Mouse (Mus musculus) ES-Bruce4 (cell line): Measurements from ENCODE around the gene Noc3l. TPM values are rescaled to one million over a fixed set of nuclear protein-coding genes. Genes with fewer than 3 reads are reported as not detected.

Source experiments
- H3K27ac ChIP-seq: 2 replicates; pipeline ENCODE4 v1.5.1; 2012; ENCODE audit warnings: low read length, inconsistent platforms; ENCODE audit not compliant: insufficient read depth
- H3K27me3 ChIP-seq: 2 replicates; pipeline ENCODE4 v1.6.1; 2012; ENCODE audit warnings: mild to moderate bottlenecking, low read length, inconsistent platforms; ENCODE audit not compliant: control insufficient read depth, poor library complexity, insufficient read depth, severe bottlenecking
- H3K36me3 ChIP-seq: 2 replicates; pipeline ENCODE4 v1.6.1; 2012; ENCODE audit warnings: inconsistent platforms, mild to moderate bottlenecking, low read length, moderate library complexity; ENCODE audit not compliant: control insufficient read depth, poor library complexity, insufficient read depth, severe bottlenecking
- H3K4me1 ChIP-seq: one replicate; pipeline ENCODE4 v1.8.1; 2011; ENCODE audit warnings: low read length; ENCODE audit not compliant: control insufficient read depth, insufficient read depth
- H3K4me3 ChIP-seq: 2 replicates; pipeline ENCODE4 v1.5.1; 2011; ENCODE audit warnings: low read depth, mild to moderate bottlenecking, low read length
- H3K9ac ChIP-seq: 2 replicates; pipeline ENCODE4 v1.6.1; 2012; ENCODE audit warnings: low read depth, mild to moderate bottlenecking, inconsistent platforms; ENCODE audit not compliant: poor library complexity, severe bottlenecking
- H3K9me3 ChIP-seq: replicated peaks from 2 replicates; pipeline ENCODE4 v1.6.1; 2012; ENCODE audit warnings: mild to moderate bottlenecking, low read length, inconsistent platforms; ENCODE audit not compliant: control insufficient read depth, poor library complexity, insufficient read depth, severe bottlenecking
- CTCF ChIP-seq: IDR thresholded peaks from one replicate; pipeline ENCODE4 v1.8.1; 2011; ENCODE audit warnings: low read depth, low read length
- EP300 ChIP-seq: IDR thresholded peaks from 2 replicates; pipeline ENCODE4 v1.6.1; 2011; ENCODE audit warnings: low read depth, low read length; ENCODE audit not compliant: insufficient read depth
- POLR2A ChIP-seq: IDR thresholded peaks from one replicate; pipeline ENCODE4 v1.8.1; 2011; ENCODE audit warnings: low read length; ENCODE audit not compliant: insufficient read depth
- polyA plus RNA-seq: library from polyadenylated mRNA; stranded (reverse); fragments of >200 nt; gene quantifications from 2 replicates; pipeline ENCODE4 v1.2.4, GENCODE M21; 2011; ENCODE audit warnings: low read depth; ENCODE audit not compliant: missing spikeins, insufficient read depth, insufficient read length

The Noc3l gene
- polyA plus RNA-seq, 1 experiment = 34.7 TPM

DNA sequence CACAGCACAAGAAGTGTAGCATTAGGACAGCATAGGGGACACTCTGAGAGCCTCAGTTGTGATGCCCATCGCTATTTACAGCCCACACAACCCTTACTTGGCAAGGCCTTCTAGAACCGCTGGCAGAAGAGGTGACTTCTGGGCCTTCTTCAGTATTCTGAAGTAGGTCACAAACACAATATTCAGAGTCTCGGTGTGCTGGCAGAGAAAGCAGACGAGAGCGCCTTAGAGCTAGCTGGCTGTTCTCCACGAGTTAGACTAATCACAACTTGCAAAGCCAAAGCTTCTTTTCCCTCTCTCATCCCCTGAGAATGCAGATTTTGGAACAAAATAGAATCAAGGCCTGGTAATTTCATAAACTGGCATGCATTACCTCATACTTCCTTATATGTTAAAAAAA lies 20.2 kb downstream of the Noc3l start:
- Histone ChIP-seq H3K4me3 (no peak overlapping the region), H3K27ac (no peak overlapping the region), H3K9ac (no peak overlapping the region), H3K4me1 (peaks cover 2% of the 10 kb centered on the region), H3K27me3 (no peaks in the 10 kb centered on the region), H3K9me3 (no peaks in the 10 kb centered on the region), H3K36me3 (peaks cover 64% of the 10 kb centered on the region)
- no peak for TF ChIP-seq EP300
- TF ChIP-seq POLR2A = no peak
- TF ChIP-seq CTCF = no peak

DNA sequence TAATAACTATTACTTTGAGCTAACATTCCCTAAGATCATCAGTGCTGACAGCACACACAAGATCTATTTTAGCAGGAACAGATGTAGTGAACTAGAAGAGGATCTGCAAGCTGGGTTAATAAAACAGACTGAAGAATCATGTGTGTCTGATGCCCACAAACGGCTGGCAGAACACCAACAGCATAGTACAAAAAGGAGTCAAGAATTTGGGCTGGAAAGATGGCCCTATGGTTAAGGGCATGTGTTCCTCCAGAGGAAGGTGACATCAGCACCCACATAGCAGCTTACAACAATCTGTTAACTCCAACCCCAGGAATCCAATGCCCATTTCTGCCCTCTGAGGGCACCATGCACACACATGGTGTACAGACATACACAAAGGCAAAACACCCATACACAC lies 20.7 kb downstream of the Noc3l start:
- Histone ChIP-seq H3K27me3 (no peaks in the 10 kb centered on the region), H3K27ac (no peak overlapping the region), H3K9ac (no peak overlapping the region), H3K4me1 (peaks cover 2% of the 10 kb centered on the region), H3K36me3 (peaks cover 64% of the 10 kb centered on the region), H3K9me3 (no peaks in the 10 kb centered on the region), H3K4me3 (no peak overlapping the region)
- no peak for TF ChIP-seq EP300
- TF ChIP-seq CTCF = no peak
- no peak for TF ChIP-seq POLR2A

DNA sequence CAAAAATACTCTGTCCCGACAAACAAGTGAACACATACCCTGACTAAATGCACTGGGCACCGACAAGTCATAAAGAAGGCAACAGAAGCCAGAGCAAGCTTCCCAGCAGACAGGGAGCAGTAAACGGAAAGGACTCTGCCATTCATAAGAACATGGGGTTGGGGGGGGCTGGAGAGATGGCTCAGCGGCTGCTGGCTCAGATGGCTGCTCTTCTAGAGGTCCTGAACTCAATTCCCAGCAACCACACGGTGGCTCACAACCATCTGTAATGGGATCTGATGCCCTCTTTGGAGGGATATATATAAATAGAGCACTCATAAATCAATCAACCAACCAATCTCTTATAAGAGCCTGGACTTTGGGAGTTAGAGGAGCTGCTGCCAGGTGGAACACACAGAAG lies 22.5 kb downstream of the Noc3l start:
- no peak overlapping the region for H3K4me3 ChIP-seq
- no peak overlapping the region for H3K27ac ChIP-seq
- no peaks in the 10 kb centered on the region for H3K9me3 ChIP-seq
- no peak overlapping the region for H3K9ac ChIP-seq
- no peaks in the 10 kb centered on the region for H3K27me3 ChIP-seq
- H3K36me3 ChIP-seq = peaks cover 58% of the 10 kb centered on the region
- H3K4me1 ChIP-seq = peaks cover 2% of the 10 kb centered on the region
- TF ChIP-seq EP300 = no peak
- no peak for TF ChIP-seq CTCF
- TF ChIP-seq POLR2A = no peak

DNA sequence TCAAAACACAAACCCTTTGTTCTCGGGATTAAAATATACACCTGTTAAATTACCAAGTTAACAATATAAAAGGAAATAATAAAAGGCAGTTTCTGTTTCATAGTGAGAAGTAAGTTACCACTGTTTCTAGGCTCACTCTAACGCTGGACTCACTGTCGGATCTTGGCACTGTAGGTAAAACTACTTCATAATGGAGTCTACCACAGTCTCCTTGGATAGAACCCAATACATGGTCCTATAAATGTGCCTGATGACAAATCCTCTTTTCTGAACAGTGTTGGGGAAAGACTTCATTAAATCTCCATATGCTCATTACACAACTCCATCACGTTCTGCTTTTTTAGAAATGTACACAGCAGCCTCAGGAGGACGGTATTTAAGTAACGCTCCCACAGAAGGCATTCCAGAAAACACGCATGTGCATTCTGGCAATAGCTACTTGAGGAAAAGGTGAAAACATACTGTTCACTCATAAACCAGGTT lies 25.4 kb downstream of the Noc3l start:
- Histone ChIP-seq H3K27me3 (no peaks in the 10 kb centered on the region), H3K27ac (no peak overlapping the region), H3K36me3 (peaks cover 51% of the 10 kb centered on the region), H3K9me3 (no peaks in the 10 kb centered on the region), H3K4me3 (no peak overlapping the region), H3K9ac (no peak overlapping the region), H3K4me1 (no peaks in the 10 kb centered on the region)
- TF ChIP-seq POLR2A = no peak

DNA sequence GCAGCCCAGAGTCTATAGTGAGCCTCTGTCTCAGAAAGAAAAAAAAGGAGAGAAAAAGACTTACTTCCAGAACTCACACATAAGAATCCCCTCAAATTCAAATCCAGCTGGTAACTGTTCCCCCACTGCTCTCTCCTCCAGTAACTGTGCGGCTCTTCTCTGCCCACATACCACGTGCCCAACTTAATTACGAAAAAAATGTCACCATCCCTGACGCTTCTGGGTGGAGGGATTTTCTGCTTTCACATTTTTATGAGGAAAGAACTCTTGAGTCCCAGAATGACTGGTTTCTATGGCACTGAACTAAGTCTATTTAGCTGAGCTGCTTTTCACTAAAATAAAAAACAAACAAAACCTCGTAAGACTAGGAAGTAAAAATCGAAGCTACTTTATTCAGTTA lies 31.3 kb downstream of the Noc3l start:
- H3K9ac ChIP-seq = no peak overlapping the region
- H3K4me1 ChIP-seq = no peaks in the 10 kb centered on the region
- H3K27me3 ChIP-seq = no peaks in the 10 kb centered on the region
- H3K27ac ChIP-seq = no peak overlapping the region
- no peak for TF ChIP-seq CTCF
- no peak for TF ChIP-seq EP300
- TF ChIP-seq POLR2A = no peak
- H3K9me3 ChIP-seq = no peaks in the 10 kb centered on the region
- no peak overlapping the region for H3K4me3 ChIP-seq
- peaks cover 20% of the 10 kb centered on the region for H3K36me3 ChIP-seq

DNA sequence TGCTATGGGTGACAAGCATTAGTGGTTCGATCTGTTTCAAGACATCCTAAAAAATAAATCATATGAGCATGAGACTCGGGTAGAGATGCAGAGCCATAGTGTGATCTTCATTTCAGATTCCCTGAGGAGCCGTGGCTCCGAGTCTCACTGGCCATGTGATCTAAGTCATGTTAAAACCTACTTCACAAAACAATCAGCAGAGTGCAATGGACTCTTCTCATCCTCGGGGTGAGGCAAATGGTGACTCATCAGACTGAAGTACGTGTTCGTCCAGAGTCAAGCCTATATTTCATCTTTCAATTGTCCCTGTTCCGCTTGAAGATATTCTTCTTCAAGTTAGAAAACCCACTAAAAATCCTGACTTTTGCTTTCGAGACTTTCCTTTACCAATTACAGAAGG lies 35.5 kb downstream of the Noc3l start:
- Histone ChIP-seq H3K36me3 (peaks cover 8% of the 10 kb centered on the region), H3K4me3 (no peak overlapping the region), H3K9ac (no peak overlapping the region), H3K4me1 (no peaks in the 10 kb centered on the region), H3K9me3 (no peaks in the 10 kb centered on the region), H3K27ac (no peak overlapping the region), H3K27me3 (no peaks in the 10 kb centered on the region; the same call in 1 of the 2 replicates)
- TF ChIP-seq CTCF (no peak), POLR2A (no peak), EP300 (no peak)
